In genomic region chr7:137935896-137936295, GRCm38 (mm10) we compare ENCODE assay signal across 23 mouse cellular contexts.
DNase-seq lines count a peak whose midpoint lies in the region; ATAC-seq lines count a peak whose summit lies in the region.
"Had no signal": no experiment of that assay in that cellular context is flagged by ENCODE, and none has a peak within 500 bp of the region (broad histone marks: within the 10 kb centered on the region; RNA-seq: fewer than 3 reads in every experiment).

No protein-coding gene starts in this region.

- H3K27ac ChIP-seq in kidney, embryonic 16.5 days (ENCODE audit: low read length) = no peak overlapping the region
- H3K27ac ChIP-seq in forebrain, embryonic 16.5 days (ENCODE audit: low read length) = no peak overlapping the region
- H3K27ac ChIP-seq: forebrain, embryonic 10.5 days; heart, adult 2 months; heart, embryonic 13.5 days; limb, embryonic 15.5 days; liver, embryonic 14.5 days; midbrain, embryonic 15.5 days; stomach, postnatal 0 days had no signal

- WGBS in kidney, embryonic 16.5 days = 35% methylated on average over 3 of the region's 3 CpGs
- 49% methylated on average over 3 of the region's 3 CpGs for WGBS in forebrain, embryonic 16.5 days

- DNase-seq in cerebellum, postnatal 14 days = peak; percentile 81 to 89
- DNase-seq in cerebellum, adult 8-10 months = no peak
- peak; percentile 16 for DNase-seq in kidney, adult 18-20 months
- DNase-seq in ovary, postnatal 36 days (ENCODE audit: low spot score) = peak; percentile 14
- no peak for DNase-seq in ovary, postnatal 14 days (ENCODE audit: low spot score)
- DNase-seq: adrenal gland, postnatal 14 days; forebrain, postnatal 0 days; gastrocnemius, postnatal 25 days; heart, adult 2 months; heart, postnatal 14 days; layer of hippocampus, adult 9-11 months; lung, embryonic 14.5 days; right cerebral cortex, postnatal 14 days; thymus, adult 2 months had no signal

- H3K4me3 ChIP-seq in kidney, embryonic 16.5 days (ENCODE audit: low read length) = no peak overlapping the region
- H3K4me3 ChIP-seq in forebrain, embryonic 16.5 days (replicated peaks; ENCODE audit: low read length) = no peak overlapping the region
- H3K4me3 ChIP-seq: forebrain, embryonic 10.5 days; heart, adult 2 months; heart, embryonic 13.5 days; limb, embryonic 15.5 days; midbrain, embryonic 15.5 days had no signal

- H3K4me2 ChIP-seq in kidney, embryonic 16.5 days (replicated peaks; ENCODE audit: low read depth, low read length) = no peak overlapping the region
- H3K4me2 ChIP-seq in forebrain, embryonic 16.5 days (ENCODE audit: low read length) = no peak overlapping the region
- H3K4me2 ChIP-seq: heart, embryonic 13.5 days; limb, embryonic 15.5 days; lung, embryonic 14.5 days; midbrain, embryonic 15.5 days had no signal

- H3K27me3 ChIP-seq in kidney, embryonic 16.5 days (ENCODE audit: insufficient read depth, low read length) = no peaks in the 10 kb centered on the region
- no peaks in the 10 kb centered on the region for H3K27me3 ChIP-seq in forebrain, embryonic 16.5 days (replicated peaks; ENCODE audit: control insufficient read depth, insufficient read depth, low read length)
- H3K27me3 ChIP-seq: limb, embryonic 15.5 days; midbrain, embryonic 15.5 days had no signal

- ATAC-seq in kidney, embryonic 16.5 days (ENCODE audit: low FRiP score, low TSS enrichment) = no peak
- no peak for ATAC-seq in forebrain, embryonic 16.5 days
- ATAC-seq in inflammation-experienced regulatory T-cells, adult 6 months = no peak
- ATAC-seq: forebrain, postnatal 0 days; midbrain, embryonic 15.5 days had no signal

- H3K9ac ChIP-seq in kidney, embryonic 16.5 days (replicated peaks; ENCODE audit: low read length) = no peak overlapping the region
- H3K9ac ChIP-seq in forebrain, embryonic 16.5 days (replicated peaks; ENCODE audit: low read depth, low read length) = no peak overlapping the region
- H3K9ac ChIP-seq: forebrain, postnatal 0 days; heart, embryonic 13.5 days; limb, embryonic 15.5 days; liver, embryonic 14.5 days; lung, embryonic 14.5 days; midbrain, embryonic 15.5 days had no signal

- no peaks in the 10 kb centered on the region for H3K9me3 ChIP-seq in kidney, embryonic 16.5 days (ENCODE audit: low read length)
- H3K9me3 ChIP-seq in forebrain, embryonic 16.5 days (ENCODE audit: control insufficient read depth, low read length) = no peaks in the 10 kb centered on the region
- H3K9me3 ChIP-seq: forebrain, embryonic 10.5 days; heart, embryonic 13.5 days; limb, embryonic 15.5 days; midbrain, embryonic 15.5 days had no signal

- no peaks in the 10 kb centered on the region for H3K36me3 ChIP-seq in kidney, embryonic 16.5 days (ENCODE audit: insufficient read depth, low read length)
- no peaks in the 10 kb centered on the region for H3K36me3 ChIP-seq in forebrain, embryonic 16.5 days (ENCODE audit: control insufficient read depth, insufficient read depth)
- H3K36me3 ChIP-seq: forebrain, embryonic 10.5 days; heart, embryonic 13.5 days; limb, embryonic 15.5 days; midbrain, embryonic 15.5 days had no signal

- H3K4me1 ChIP-seq in kidney, embryonic 16.5 days (ENCODE audit: insufficient read depth, low read length) = no peaks in the 10 kb centered on the region
- no peaks in the 10 kb centered on the region for H3K4me1 ChIP-seq in forebrain, embryonic 16.5 days (replicated peaks; ENCODE audit: control insufficient read depth, insufficient read depth, low read length)
- H3K4me1 ChIP-seq: limb, embryonic 15.5 days had no signal

Comparison
In these comparisons a context has a peak if more than half of its experiments do, and no peak if none do; other contexts are left out.
1. DNase-seq: peak in cerebellum, postnatal 14 days (2 of 2), kidney, adult 18-20 months (single experiment) and ovary, postnatal 36 days (single experiment); none in cerebellum, adult 8-10 months (single experiment) and ovary, postnatal 14 days (single experiment).